Mouse (Mus musculus) cerebellum, adult 11-12 months (tissue): Measurements from ENCODE around the gene Slfn14.
"Not testable (repeated sequence)": the region's sequence is repeated elsewhere in the genome, so short reads cannot be mapped to it uniquely, and the experiment has no call there.

Source experiments
- DNase-seq: peaks from one replicate; pipeline ENCODE4 v3.0.0; 2022

Gene Slfn14

DNA sequence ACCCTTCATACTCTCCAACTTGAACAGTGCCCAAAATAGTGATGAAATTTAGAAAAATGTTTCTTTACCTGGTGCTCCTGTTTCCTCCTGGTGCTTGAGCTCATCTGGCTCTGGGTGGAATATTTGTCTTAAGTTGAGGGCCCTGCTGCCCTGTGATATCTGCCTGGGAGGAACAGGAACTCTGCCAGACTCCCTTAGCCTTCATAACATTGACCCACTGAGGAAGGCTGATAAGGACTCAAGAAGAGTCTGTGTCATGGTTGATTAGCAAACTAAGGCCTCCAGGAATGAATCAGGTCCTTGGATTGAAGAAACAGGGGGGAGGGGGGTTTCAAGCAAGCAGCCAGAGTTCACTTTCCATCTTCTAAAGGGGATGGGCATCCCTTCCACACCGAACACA, at the start of gene Slfn14:
Slfn14 (minus strand) TSS at position 161 of the 400 bp plus-strand sequence.
- DNase-seq = no peak

- no peak for DNase-seq
Observed at GRCm38 (mm10) chr11:83335826-83336225, 49.3 kb upstream of the Slfn14 start.

- DNase-seq = peak; percentile 25
Observed at GRCm38 (mm10) chr11:83327427-83327826, 40.9 kb upstream of the Slfn14 start.

DNA sequence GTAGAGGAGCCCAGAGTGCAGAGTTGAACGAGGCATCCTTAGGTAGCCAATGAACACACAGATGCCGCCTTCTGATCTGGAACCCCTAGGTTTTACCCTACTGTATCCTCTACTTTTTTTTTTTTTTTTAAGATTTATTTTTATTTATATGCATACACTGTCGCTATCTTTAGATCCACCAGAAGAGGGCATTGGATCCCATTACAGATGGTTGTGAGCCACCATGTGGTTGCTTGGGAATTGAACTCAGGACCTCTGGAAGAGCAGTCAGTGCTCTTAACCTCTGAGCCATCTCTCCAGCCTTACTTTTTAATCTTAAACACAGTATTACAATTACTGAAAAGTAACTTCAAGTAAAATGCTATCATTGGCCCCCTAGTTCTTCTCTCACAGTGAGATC, 40.2 kb upstream of the Slfn14 start:
- not testable (repeated sequence) for DNase-seq

- no peak for DNase-seq
Observed at GRCm38 (mm10) chr11:83319048-83319447, 32.5 kb upstream of the Slfn14 start.

DNA sequence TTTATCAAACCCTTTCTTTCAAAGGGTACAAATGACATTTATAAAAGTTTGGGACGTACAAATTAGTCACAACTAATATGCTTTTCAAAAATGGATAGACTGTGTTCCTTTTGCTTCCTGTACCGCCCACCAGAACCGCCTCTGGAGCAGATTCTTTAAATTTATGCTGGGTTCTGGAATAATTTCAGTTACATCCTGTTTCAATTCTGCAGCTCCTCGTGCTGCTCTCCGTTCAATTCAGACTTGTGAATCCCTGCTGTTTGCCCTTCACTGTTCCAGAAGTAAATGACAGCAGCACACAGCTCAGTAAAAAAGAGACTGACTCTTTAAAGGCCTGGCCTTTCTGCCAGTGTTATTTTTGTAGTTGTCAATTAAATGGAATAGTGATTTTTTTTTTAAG, 25.9 kb upstream of the Slfn14 start:
- no peak for DNase-seq

DNA sequence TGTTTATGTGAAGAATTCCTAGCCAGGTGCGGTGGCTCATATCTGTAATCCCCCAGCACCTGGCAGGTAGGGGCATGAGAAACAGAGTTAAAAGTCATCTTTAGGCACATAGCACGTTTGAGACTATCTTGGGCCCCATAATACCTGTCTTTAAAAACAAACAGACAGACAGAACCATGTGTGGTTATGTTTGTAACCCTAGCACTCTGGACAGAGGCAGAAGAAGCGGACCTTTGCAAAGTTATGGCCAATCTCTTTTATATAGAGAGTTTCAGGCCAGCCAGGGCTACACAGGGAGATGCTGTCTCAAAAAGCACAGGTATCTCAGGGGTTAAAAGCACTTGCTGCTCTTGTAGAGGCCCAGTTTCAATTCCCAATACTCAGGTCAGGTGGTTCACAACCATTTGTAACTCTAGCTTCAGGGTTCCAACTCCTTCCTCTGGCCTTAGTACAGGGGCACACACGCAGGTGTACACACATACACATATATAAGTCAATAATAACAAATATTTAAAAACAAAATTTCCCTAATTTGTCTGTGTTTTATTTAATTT, 20.3 kb upstream of the Slfn14 start:
- DNase-seq = no peak

DNA sequence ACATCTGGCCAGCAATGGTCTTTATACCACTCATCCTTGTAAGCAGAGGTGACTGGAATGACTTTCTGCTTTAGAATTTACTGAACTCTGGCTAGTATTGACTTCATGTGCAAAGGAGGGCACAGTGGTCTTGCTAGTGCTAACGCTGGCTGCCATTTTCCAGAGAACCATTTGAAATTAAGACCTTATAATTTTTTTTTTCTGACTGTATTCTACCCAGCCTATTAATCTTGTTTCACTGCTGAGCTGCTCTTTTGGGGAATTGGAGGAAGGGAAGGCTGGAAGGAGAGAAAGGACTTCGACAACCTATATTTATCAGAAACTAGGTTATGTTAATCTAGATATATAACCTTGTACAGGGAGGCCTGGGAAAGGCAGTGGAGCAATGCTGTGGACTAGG, 18.0 kb upstream of the Slfn14 start:
- no peak for DNase-seq

DNA sequence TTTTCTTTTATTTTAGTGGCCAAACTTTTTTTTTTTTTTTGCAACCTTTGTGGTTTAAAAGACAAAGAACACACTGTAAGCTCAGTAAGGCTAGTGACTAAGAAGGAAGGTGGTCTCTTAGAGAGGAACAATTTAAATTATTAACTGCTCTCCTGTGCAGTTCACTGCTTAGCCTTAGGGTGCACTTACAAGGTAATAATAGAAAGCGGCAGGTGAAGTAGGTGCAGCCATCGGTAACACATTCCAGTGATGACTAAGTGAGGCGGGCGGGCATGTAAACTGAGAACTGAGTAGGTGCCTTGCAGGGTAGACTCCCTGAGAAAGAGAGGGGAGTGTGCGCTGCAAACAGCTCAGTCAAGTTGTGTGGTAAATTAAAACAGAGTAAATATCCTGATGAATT, 17.2 kb upstream of the Slfn14 start:
- no peak for DNase-seq

GRCm38 (mm10) chr11:83302526-83303251, 16.2 kb upstream of the Slfn14 start, which contains the start of gene Pex12:
Gene Pex12, minus strand, starts transcription at chr11:83302586.
- peak; percentile 93 for DNase-seq

DNA sequence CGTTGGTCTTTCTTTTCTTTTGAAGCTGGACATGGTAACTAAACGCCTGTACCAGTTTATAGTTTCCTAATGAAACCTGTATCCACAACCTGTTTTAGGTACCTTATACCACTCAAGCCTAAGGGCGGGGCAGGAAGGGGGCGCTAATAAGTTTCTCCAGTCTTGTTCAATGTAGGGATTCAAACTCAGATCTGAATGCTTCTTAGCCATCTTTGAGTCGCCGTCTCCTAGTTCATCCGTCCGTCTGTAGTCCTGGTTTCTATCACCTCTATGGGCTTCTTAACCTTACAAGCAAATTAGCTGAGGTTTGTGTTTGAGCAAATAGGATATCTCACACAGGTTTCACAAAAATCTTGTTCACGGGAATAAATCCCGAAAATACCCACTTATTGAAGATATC, 15.6 kb upstream of the Slfn14 start:
- DNase-seq = no peak

GRCm38 (mm10) chr11:83301431-83301831, 14.9 kb upstream of the Slfn14 start:
- DNase-seq = peak; percentile 21

GRCm38 (mm10) chr11:83299724-83300123, 13.2 kb upstream of the Slfn14 start:
- DNase-seq = peak; percentile 43

DNA sequence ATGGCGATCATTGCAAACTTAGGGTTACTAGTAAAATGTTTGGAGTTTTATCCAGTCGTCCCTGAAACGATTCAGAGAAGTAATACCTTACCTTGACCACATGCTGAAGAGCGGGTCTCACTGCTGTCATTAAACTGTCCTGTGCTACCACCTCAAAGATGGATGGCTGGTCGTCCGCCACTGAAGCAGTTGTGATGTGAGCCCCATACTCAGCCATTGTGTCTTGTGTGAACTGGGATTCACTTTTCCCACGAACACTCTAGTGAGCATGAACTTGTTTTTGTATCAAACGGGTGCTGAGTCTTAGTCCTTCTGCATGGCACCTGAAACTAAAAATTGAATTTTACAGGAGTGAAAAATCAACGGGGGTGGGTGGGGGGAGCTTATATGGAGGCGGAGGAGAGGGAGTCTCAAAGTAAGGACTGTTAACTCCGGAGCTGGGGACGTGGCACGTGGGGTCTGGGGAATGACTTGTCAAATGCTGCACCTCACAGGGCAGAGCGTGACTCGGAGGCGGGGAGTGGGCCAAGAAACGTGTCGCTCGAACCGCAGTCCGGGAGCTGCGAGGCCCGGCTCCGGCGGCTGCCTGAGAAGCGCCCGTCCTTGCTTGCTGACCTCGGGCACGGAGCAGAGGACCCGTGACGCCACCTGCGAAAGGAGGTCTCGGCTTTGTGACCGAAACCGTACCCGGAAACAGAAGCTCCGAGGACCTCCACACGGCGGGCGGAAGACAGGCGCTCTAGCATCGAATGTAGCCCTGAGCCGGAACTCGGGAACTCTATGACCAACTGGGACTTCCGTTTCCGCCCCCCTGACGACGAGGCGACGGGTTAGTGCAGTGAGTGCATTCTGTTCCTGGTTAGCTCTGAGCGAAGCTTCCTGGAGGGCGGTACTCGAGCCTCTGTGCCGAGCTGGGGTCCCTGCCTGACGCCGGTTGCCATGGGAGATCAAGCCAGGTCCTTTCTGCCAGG, 12.0 kb upstream of the Slfn14 start, which contains the start of gene Ap2b1:
Ap2b1 (plus strand) TSS at position 800 of the 971 bp plus-strand sequence.
- DNase-seq = peak; percentile 95

GRCm38 (mm10) chr11:83297816-83298215, 11.3 kb upstream of the Slfn14 start:
- no peak for DNase-seq

- no peak for DNase-seq
Observed at GRCm38 (mm10) chr11:83294133-83294532, 7.6 kb upstream of the Slfn14 start.

GRCm38 (mm10) chr11:83293182-83293581, 6.7 kb upstream of the Slfn14 start:
- no peak for DNase-seq

DNA sequence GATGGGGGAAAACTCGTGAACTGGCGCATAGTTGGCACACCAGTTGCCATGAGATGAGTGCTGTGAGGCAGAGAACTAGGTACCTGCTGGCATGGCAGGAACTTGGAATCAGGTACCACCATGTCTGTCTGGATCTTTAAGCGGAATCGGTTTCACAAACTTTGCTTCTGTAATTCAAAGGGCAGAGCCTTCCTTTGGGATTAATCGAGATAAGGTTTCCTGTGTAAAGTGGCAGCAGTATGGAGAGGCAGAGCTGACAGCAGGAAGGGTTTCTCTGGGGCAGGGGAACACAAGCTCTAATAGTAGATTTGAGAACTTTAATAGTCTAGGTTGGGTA, 5.7 kb upstream of the Slfn14 start:
- DNase-seq = no peak

GRCm38 (mm10) chr11:83291375-83292250, 5.1 kb upstream of the Slfn14 start:
- DNase-seq = peak; percentile 97

- DNase-seq = no peak
Observed at GRCm38 (mm10) chr11:83289633-83290032, 3.1 kb upstream of the Slfn14 start.

- DNase-seq = no peak
Observed at GRCm38 (mm10) chr11:83289036-83289435, 2.5 kb upstream of the Slfn14 start.

- no peak for DNase-seq
Observed at GRCm38 (mm10) chr11:83285627-83286026, 899 bp downstream of the Slfn14 start.

DNA sequence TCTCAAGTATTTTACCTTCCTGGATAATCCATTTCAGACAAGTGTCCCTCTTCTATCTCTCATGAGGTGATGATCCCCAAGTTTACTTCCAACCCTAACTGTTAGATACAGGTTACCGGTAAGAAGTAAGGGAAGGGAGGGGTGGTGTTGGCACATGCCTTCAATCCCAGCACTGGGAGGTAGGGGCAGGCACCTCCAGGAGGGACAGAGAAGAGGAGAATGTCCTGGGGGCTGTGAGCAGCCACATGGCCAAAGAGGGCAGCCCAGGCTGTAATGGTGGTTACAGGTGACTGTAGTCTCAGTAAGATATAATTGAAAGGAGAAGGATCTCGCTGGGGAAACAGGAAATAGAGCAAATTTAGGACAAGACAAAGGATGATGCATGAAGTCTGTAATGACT, 4.4 kb downstream of the Slfn14 start:
- DNase-seq = no peak
